15 mouse cellular contexts compared by ENCODE assay signal in genomic region chr9:104260306-104260705, GRCm38 (mm10). TPM values are rescaled to one million over a fixed set of nuclear protein-coding genes. Genes with fewer than 3 reads are reported as not detected.
A peak's percentile ranks its signal among the peaks of the same experiment; 100 is the strongest.
DNase-seq lines count a peak whose midpoint lies in the region; ATAC-seq and TF ChIP-seq lines count a peak whose summit lies in the region.
"Had no signal": no experiment of that assay in that cellular context is flagged by ENCODE, and none has a peak within 500 bp of the region (broad histone marks: within the 10 kb centered on the region; RNA-seq: fewer than 3 reads in every experiment).

No protein-coding gene starts in this region.

- no peaks in the 10 kb centered on the region for H3K36me3 ChIP-seq in heart, embryonic 11.5 days (ENCODE audit: control insufficient read depth, insufficient read depth, low read length)
- H3K36me3 ChIP-seq in liver, embryonic 14.5 days (replicated peaks; ENCODE audit: control insufficient read depth, insufficient read depth, low read depth), result no peaks in the 10 kb centered on the region
- H3K36me3 ChIP-seq in liver, embryonic 12.5 days, result no peaks in the 10 kb centered on the region

- no peaks in the 10 kb centered on the region for H3K9me3 ChIP-seq in heart, embryonic 11.5 days (replicated peaks; ENCODE audit: control insufficient read depth, low read length)
- no peaks in the 10 kb centered on the region for H3K9me3 ChIP-seq in liver, embryonic 14.5 days (ENCODE audit: control insufficient read depth, low read length)
- no peaks in the 10 kb centered on the region for H3K9me3 ChIP-seq in liver, embryonic 12.5 days (replicated peaks)
- H3K9me3 ChIP-seq: G1E had no signal

- H3K27ac ChIP-seq in heart, embryonic 11.5 days (ENCODE audit: low read depth, low read length), result no peak overlapping the region
- no peak overlapping the region for H3K27ac ChIP-seq in liver, embryonic 14.5 days
- no peak overlapping the region for H3K27ac ChIP-seq in liver, embryonic 12.5 days
- no peak overlapping the region for H3K27ac ChIP-seq in embryonic fibroblast, embryonic 13.5 days (ENCODE audit: insufficient read depth, low read length)
- H3K27ac ChIP-seq: macrophage had no signal

- 0 out of 2 replicates have a peak overlapping the region, but pooled peaks have one; percentile 4 for H3K4me2 ChIP-seq in heart, embryonic 11.5 days
- H3K4me2 ChIP-seq in liver, embryonic 14.5 days (ENCODE audit: low read depth), result 0 out of 2 replicates have a peak overlapping the region, but pooled peaks have one; percentile 15
- H3K4me2 ChIP-seq in liver, embryonic 12.5 days, result no peak overlapping the region

- no peak for DNase-seq in heart, postnatal 14 days
- DNase-seq in liver, embryonic 14.5 days (ENCODE audit: low read depth in 3 of 3, low spot score in 3 of 3), result no peak
- DNase-seq in kidney, postnatal 36 days, result peak; percentile 46 to 84
- no peak for DNase-seq in adrenal gland, postnatal 36 days
- no peak for DNase-seq in right cerebral cortex, postnatal 14 days
- DNase-seq: cerebellum, adult 9-10 months; gastrocnemius, postnatal 36 days; heart, postnatal 36 days; layer of hippocampus, adult 9-11 months; spleen, adult 18-20 months had no signal

- intact Hi-C loops in heart, postnatal 14 days (cut with DNase I), result loop anchor here (10.0 kb wide), 1 partner anchor 1134 kb away; the partner anchor contains the start of genes Aste1 and Nek11

- no peak overlapping the region for H3K4me3 ChIP-seq in heart, embryonic 11.5 days (ENCODE audit: low read depth, low read length)
- H3K4me3 ChIP-seq in liver, embryonic 14.5 days (ENCODE audit: insufficient read depth in 1 of 2, low read depth in 2 of 2, low read length in 2 of 2), result no peak overlapping the region
- H3K4me3 ChIP-seq in liver, embryonic 12.5 days, result no peak overlapping the region
- peak overlapping the region; percentile 12; the same call in 1 of the 2 replicates for H3K4me3 ChIP-seq in embryonic fibroblast, embryonic 13.5 days (ENCODE audit: insufficient read depth, low read length)

- H3K9ac ChIP-seq in heart, embryonic 11.5 days (ENCODE audit: low read depth, low read length), result no peak overlapping the region
- no peak overlapping the region for H3K9ac ChIP-seq in liver, embryonic 14.5 days (replicated peaks)
- no peak overlapping the region for H3K9ac ChIP-seq in liver, embryonic 12.5 days

- ATAC-seq in heart, embryonic 11.5 days (replicated peaks; ENCODE audit: insufficient number of reproducible peaks, low FRiP score, low TSS enrichment), result no peak
- no peak for ATAC-seq in liver, embryonic 14.5 days (ENCODE audit: insufficient read depth)
- no peak for ATAC-seq in liver, embryonic 12.5 days

- TF ChIP-seq CTCF in liver, embryonic 14.5 days (IDR thresholded peaks at IDR 0.05; ENCODE audit: low read depth), result no peak
- TF ChIP-seq CTCF in embryonic fibroblast, embryonic 13.5 days (IDR thresholded peaks at IDR 0.05; ENCODE audit: borderline replicate concordance, insufficient read depth, low read length), result no peak

- 62% methylated on average over 4 of the region's 4 CpGs for WGBS in heart, embryonic 11.5 days (ENCODE audit: insufficient replicate concordance)
- 50% methylated on average over 4 of the region's 4 CpGs for WGBS in liver, embryonic 14.5 days (ENCODE audit: insufficient replicate concordance)
- WGBS in liver, embryonic 12.5 days (ENCODE audit: insufficient replicate concordance), result 60% methylated on average over 4 of the region's 4 CpGs

- no peaks in the 10 kb centered on the region for H3K27me3 ChIP-seq in heart, embryonic 11.5 days (ENCODE audit: control insufficient read depth, insufficient read depth, low read length)
- H3K27me3 ChIP-seq in liver, embryonic 14.5 days (ENCODE audit: control insufficient read depth, insufficient read depth, low read length), result no peaks in the 10 kb centered on the region
- H3K27me3 ChIP-seq in liver, embryonic 12.5 days (replicated peaks), result no peaks in the 10 kb centered on the region

- no peak for TF ChIP-seq POLR2A in embryonic fibroblast, embryonic 13.5 days (IDR thresholded peaks at IDR 0.05; ENCODE audit: low read depth, low read length)

- no peak for TF ChIP-seq EP300 in liver, embryonic 14.5 days (IDR thresholded peaks at IDR 0.05; ENCODE audit: low read depth)

- H3K4me1 ChIP-seq in heart, embryonic 11.5 days (ENCODE audit: control insufficient read depth, insufficient read depth, low read length), result peaks cover 5% of the 10 kb centered on the region
- H3K4me1 ChIP-seq in liver, embryonic 14.5 days (replicated peaks; ENCODE audit: control insufficient read depth in 2 of 2, insufficient read depth in 2 of 2, low read length in 1 of 2), result peaks cover 9 to 18% of the 10 kb centered on the region in 2 experiments
- H3K4me1 ChIP-seq in liver, embryonic 12.5 days, result peaks cover 39% of the 10 kb centered on the region
- H3K4me1 ChIP-seq in embryonic fibroblast, embryonic 13.5 days (ENCODE audit: control insufficient read depth, insufficient read depth, low read length), result peaks cover 15% of the 10 kb centered on the region

RNA-seq across cellular contexts. Expression of gene Dnajc13, which starts 2.4 kb away (rescaled TPM):
- polyA plus RNA-seq in heart, embryonic 11.5 days (2014; fragmentation: Nextera tagmentation; extraction: Ambion mirVana), result 24.2 and 31.9 TPM in 2 replicates
- total RNA-seq in heart, postnatal 14 days (2021), result 10 to 100 TPM; 37.9 to 39.4 TPM
- 9.3 and 15.6 TPM in 2 replicates for polyA plus RNA-seq in liver, embryonic 14.5 days (2012; rRNA removed)
- 7.0 and 10.4 TPM in 2 replicates for polyA plus RNA-seq in liver, embryonic 14.5 days (2014; fragmentation: Nextera tagmentation; extraction: Ambion mirVana)
- polyA plus RNA-seq in liver, embryonic 12.5 days (2016; fragmentation: Nextera tagmentation; extraction: Ambion mirVana), result 11.6 and 12.1 TPM in 2 replicates
- polyA plus RNA-seq in embryonic fibroblast, embryonic 13.5 days (2011; ENCODE audit: insufficient read length, low read depth, missing spikeins), result 107 and 109 TPM in 2 replicates
- 10 to 100 TPM; 43.0 to 46.9 TPM for total RNA-seq in adrenal gland, postnatal 36 days (2021)

Comparison
In these comparisons a context has a peak if more than half of its experiments do, and no peak if none do; other contexts are left out.
1. DNase-seq: peak in kidney, postnatal 36 days (2 of 2); none in heart, postnatal 14 days (0 of 2), liver, embryonic 14.5 days (0 of 3), adrenal gland, postnatal 36 days (0 of 2) and right cerebral cortex, postnatal 14 days (single experiment).